Comparison of ENCODE assay signal across 29 mouse cellular contexts in genomic region chr19:39510534-39510933, GRCm38 (mm10). TPM values are rescaled to one million over a fixed set of nuclear protein-coding genes. Genes with fewer than 3 reads are reported as not detected.
A peak's percentile ranks its signal among the peaks of the same experiment; 100 is the strongest.
DNase-seq lines count a peak whose midpoint lies in the region; ATAC-seq and TF ChIP-seq lines count a peak whose summit lies in the region.
"Had no signal": no experiment of that assay in that cellular context is flagged by ENCODE, and none has a peak within 500 bp of the region (broad histone marks: within the 10 kb centered on the region; RNA-seq: fewer than 3 reads in every experiment).

Gene Cyp2c39, plus strand, starts transcription at chr19:39510862.

- no peak for ATAC-seq in liver, embryonic 11.5 days (replicated peaks; ENCODE audit: low FRiP score)
- ATAC-seq in liver, postnatal 0 days: peak; percentile 62
- no peak for ATAC-seq in liver, embryonic 12.5 days
- ATAC-seq: activated CD4-positive, CD25-positive, alpha-beta regulatory T cell, adult 4 months; CD4-positive, CD25-positive, alpha-beta regulatory T cell, adult 4 months; Patski had no signal

- TF ChIP-seq POLR2A in liver, adult 2 months (IDR thresholded peaks at IDR 0.05; ENCODE audit: extremely low read depth, insufficient read depth, low read length): no peak

- no peak within 1 kb of the TSS for H3K4me2 ChIP-seq in liver, embryonic 11.5 days
- H3K4me2 ChIP-seq in liver, postnatal 0 days (ENCODE audit: low read depth, low read length): no peak within 1 kb of the TSS
- no peak within 1 kb of the TSS for H3K4me2 ChIP-seq in liver, embryonic 12.5 days

- no peak for TF ChIP-seq EP300 in liver, postnatal 0 days (IDR thresholded peaks at IDR 0.05; ENCODE audit: low read depth)

- WGBS in liver, adult 2 months: 22% methylated on average over 4 of the region's 4 CpGs
- 80% methylated on average over 4 of the region's 4 CpGs for WGBS in liver, embryonic 11.5 days
- WGBS in liver, postnatal 0 days (ENCODE audit: insufficient replicate concordance): 58% methylated on average over 4 of the region's 4 CpGs
- 58% methylated on average over 4 of the region's 4 CpGs for WGBS in liver, embryonic 12.5 days (ENCODE audit: insufficient replicate concordance)

- H3K27me3 ChIP-seq in liver, adult 2 months (ENCODE audit: control insufficient read depth, insufficient read depth, low read length): no peaks in the 10 kb centered on the region
- no peaks in the 10 kb centered on the region for H3K27me3 ChIP-seq in liver, embryonic 11.5 days (replicated peaks; ENCODE audit: control insufficient read depth, insufficient read depth, low read length)
- H3K27me3 ChIP-seq in liver, postnatal 0 days (ENCODE audit: insufficient read depth, low read length): no peaks in the 10 kb centered on the region
- H3K27me3 ChIP-seq in liver, embryonic 12.5 days (replicated peaks): no peaks in the 10 kb centered on the region
- H3K27me3 ChIP-seq: CH12.LX, Patski had no signal

- H3K36me3 ChIP-seq in liver, adult 2 months (ENCODE audit: control insufficient read depth, insufficient read depth, low read length): no peaks in the 10 kb centered on the region
- H3K36me3 ChIP-seq in liver, embryonic 11.5 days (ENCODE audit: control insufficient read depth, insufficient read depth, low read length): no peaks in the 10 kb centered on the region
- no peaks in the 10 kb centered on the region for H3K36me3 ChIP-seq in liver, postnatal 0 days (replicated peaks; ENCODE audit: insufficient read depth, low read length)
- no peaks in the 10 kb centered on the region for H3K36me3 ChIP-seq in liver, embryonic 12.5 days
- H3K36me3 ChIP-seq: G1E had no signal

- H3K27ac ChIP-seq in liver, adult 2 months (replicated peaks; ENCODE audit: insufficient read depth, low read depth, low read length): peak within 1 kb of the TSS; percentile 86
- H3K27ac ChIP-seq in liver, embryonic 11.5 days (ENCODE audit: low read depth, low read length): no peak within 1 kb of the TSS
- peak within 1 kb of the TSS; percentile 66 for H3K27ac ChIP-seq in liver, postnatal 0 days (ENCODE audit: low read depth)
- no peak within 1 kb of the TSS for H3K27ac ChIP-seq in liver, embryonic 12.5 days

- H3K9ac ChIP-seq in liver, adult 2 months (ENCODE audit: low read depth, low read length): no peak within 1 kb of the TSS
- no peak within 1 kb of the TSS for H3K9ac ChIP-seq in liver, embryonic 11.5 days (ENCODE audit: low read depth, low read length)
- H3K9ac ChIP-seq in liver, postnatal 0 days (replicated peaks): no peak within 1 kb of the TSS
- H3K9ac ChIP-seq in liver, embryonic 12.5 days: no peak within 1 kb of the TSS

- H3K79me2 ChIP-seq in liver, adult 2 months (ENCODE audit: control insufficient read depth, insufficient read depth, low read length): no peaks in the 10 kb centered on the region

- peaks cover 10% of the 10 kb centered on the region for H3K4me1 ChIP-seq in liver, adult 2 months (ENCODE audit: control insufficient read depth, insufficient read depth, low read length)
- H3K4me1 ChIP-seq in liver, embryonic 11.5 days (replicated peaks; ENCODE audit: control insufficient read depth, insufficient read depth, low read length): no peaks in the 10 kb centered on the region
- H3K4me1 ChIP-seq in liver, postnatal 0 days (ENCODE audit: insufficient read depth): no peaks in the 10 kb centered on the region
- H3K4me1 ChIP-seq in liver, embryonic 12.5 days: no peaks in the 10 kb centered on the region

- no peak within 1 kb of the TSS for H3K4me3 ChIP-seq in liver, adult 2 months (ENCODE audit: insufficient read depth, low read depth, low read length)
- no peak within 1 kb of the TSS for H3K4me3 ChIP-seq in liver, embryonic 11.5 days (ENCODE audit: low read depth, low read length)
- H3K4me3 ChIP-seq in liver, postnatal 0 days (ENCODE audit: low read depth, low read length): no peak within 1 kb of the TSS
- no peak within 1 kb of the TSS for H3K4me3 ChIP-seq in liver, embryonic 12.5 days

- peaks cover 2% of the 10 kb centered on the region; the same call in 1 of the 2 replicates for H3K9me3 ChIP-seq in liver, embryonic 11.5 days (ENCODE audit: control insufficient read depth, low read length)
- no peaks in the 10 kb centered on the region for H3K9me3 ChIP-seq in liver, postnatal 0 days (ENCODE audit: low read length)
- peaks cover 5% of the 10 kb centered on the region; the same call in 1 of the 2 replicates for H3K9me3 ChIP-seq in liver, embryonic 12.5 days (replicated peaks)
- H3K9me3 ChIP-seq: G1E had no signal

- peak; percentile 98 for DNase-seq in liver, adult 2 months (ENCODE audit: extremely low read depth, low read depth, low spot score)
- no peak for DNase-seq in liver, embryonic 11.5 days (ENCODE audit: low spot score)
- DNase-seq in liver, postnatal 0 days: no peak
- DNase-seq in retina, embryonic 14.5 days (ENCODE audit: low spot score): peak; percentile 49
- no peak for DNase-seq in retina, postnatal 1 day
- peak; percentile 60 for DNase-seq in Muller cell, postnatal 12 days (ENCODE audit: inconsistent ontology term)
- DNase-seq in kidney, adult 18-20 months: no peak
- DNase-seq: adrenal gland, adult 2 months; adrenal gland, adult 8-10 months; adrenal gland, postnatal 10 days; adrenal gland, postnatal 14 days; adrenal gland, postnatal 25 days; adrenal gland, postnatal 36 days; B cell, adult 2 months; cerebellum, adult 11 months; cerebellum, adult 11-12 months; cerebellum, adult 18-20 months had no signal

- TF ChIP-seq CTCF in liver, adult 2 months (IDR thresholded peaks at IDR 0.05; ENCODE audit: low read depth, low read length): no peak
- no peak for TF ChIP-seq CTCF in liver, postnatal 0 days (IDR thresholded peaks at IDR 0.05; ENCODE audit: low read depth)

RNA-seq across cellular contexts. Expression of gene Cyp2c39, which starts in this region (rescaled TPM):
- total RNA-seq in liver, adult 2 months (2014; rRNA removed): 9.8 and 14.3 TPM in 2 replicates
- 3.0 and 276 TPM in 2 replicates for polyA plus RNA-seq in liver, adult 2 months (2012; rRNA removed)
- polyA plus RNA-seq in liver, embryonic 11.5 days (2014; fragmentation: Nextera tagmentation; extraction: Ambion mirVana): not detected in 2 replicates
- not detected in 2 replicates for polyA plus RNA-seq in liver, postnatal 0 days (2015; fragmentation: Nextera tagmentation; extraction: Ambion mirVana)
- polyA plus RNA-seq in liver, embryonic 12.5 days (2016; fragmentation: Nextera tagmentation; extraction: Ambion mirVana): not detected in 2 replicates
- total RNA-seq: adrenal gland, adult 18-20 months; adrenal gland, adult 8-10 months; adrenal gland, postnatal 25 days; adrenal gland, postnatal 36 days; adrenal gland, postnatal 4 days; CH12.LX; ES-E14; G1E; MEL had no signal
- polyA plus RNA-seq: activated CD4-positive, CD25-positive, alpha-beta regulatory T cell, adult 4 months; adrenal gland, adult 2 months; brain, embryonic 14.5 days; C2C12; CD4-positive, CD25-positive, alpha-beta regulatory T cell, adult 4 months; G1E; Patski had no signal

Comparison
In these comparisons a context has a peak if more than half of its experiments do, and no peak if none do; other contexts are left out.
1. DNase-seq: peak in liver, adult 2 months (single experiment), retina, embryonic 14.5 days (single experiment) and Muller cell, postnatal 12 days (single experiment); none in liver, embryonic 11.5 days (single experiment), liver, postnatal 0 days (single experiment), retina, postnatal 1 day (single experiment) and kidney, adult 18-20 months (single experiment).
2. Peak in ATAC-seq and H3K27ac ChIP-seq in liver, postnatal 0 days; RNA of the gene not detected or under 1 TPM.